Mouse (Mus musculus): Measurements from ENCODE around the gene Cdkl2. TPM values are rescaled to one million over a fixed set of nuclear protein-coding genes. Genes with fewer than 3 reads are reported as not detected.

Gene Cdkl2
- total RNA-seq, 2 experiments from 2014 or later: 39.8 to 41.9 TPM

GRCm38 (mm10) chr5:91956991-91957760 lies 86.5 kb downstream of the Cdkl2 start:
- no peak for DNase-seq (ENCODE audit: extremely low spot score in 1 of 2, low spot score in 1 of 2)

Other genes with a start within 250 kb of the Cdkl2 start
- gene Rchy1, start 80.8 kb downstream of the Cdkl2 start, total RNA-seq (2021): 10 to 100 TPM; 49.0 to 52.6 TPM
- gene Odaph, start 56.4 kb downstream of the Cdkl2 start, total RNA-seq (2021): not detected
- gene G3bp2, start 39.8 kb upstream of the Cdkl2 start, total RNA-seq (2021): 100 to 1,000 TPM; 214 to 234 TPM
- gene Uso1, start 94.1 kb upstream of the Cdkl2 start, total RNA-seq (2021): 10 to 100 TPM; 81.8 to 83.5 TPM
- not detected for gene U90926, start 171.5 kb upstream of the Cdkl2 start, total RNA-seq (2021)
- under 1 TPM in 1 of 2 experiments, not detected in 1; 0.79 TPM for gene Ppef2, start 212.4 kb upstream of the Cdkl2 start, total RNA-seq (2021)
- 10 to 100 TPM; 46.4 to 48.1 TPM for gene Naaa, start 234.3 kb upstream of the Cdkl2 start, total RNA-seq (2021)

Data from layer of hippocampus, postnatal 25 days (tissue).